Mouse (Mus musculus): Measurements from ENCODE around the gene Cartpt. TPM values are rescaled to one million over a fixed set of nuclear protein-coding genes. Genes with fewer than 3 reads are reported as not detected.

Cartpt gene
- total and polyA plus RNA-seq, 3 experiments: not detected

GRCm38 (mm10) chr13:99939320-99939671, 38.4 kb upstream of the Cartpt start (continued):
- no peak for TF ChIP-seq USF1 (IDR thresholded peaks at IDR 0.05; ENCODE audit: low read depth, low read length)
- peak; percentile 84; the same call in 1 of the 2 replicates for TF ChIP-seq RCOR1 (conservative IDR thresholded peaks at IDR 0.05; ENCODE audit: low read depth, low read length)
- no peak for TF ChIP-seq E2F4 (IDR thresholded peaks at IDR 0.05; ENCODE audit: insufficient replicate concordance, low read depth, low read length)
- TF ChIP-seq MAZ (IDR thresholded peaks at IDR 0.05; ENCODE audit: low read depth, low read length): 0 out of 2 replicates have a peak, but pooled peaks have one; percentile 20
- peak; percentile 81 for TF ChIP-seq MEF2A (IDR thresholded peaks at IDR 0.05; ENCODE audit: borderline replicate concordance, low read depth, low read length)
- peak; percentile 90 for TF ChIP-seq JUND (conservative IDR thresholded peaks at IDR 0.05; ENCODE audit: low read depth, low read length)
- TF ChIP-seq ELF1 (IDR thresholded peaks at IDR 0.05; ENCODE audit: low read depth, low read length): no peak
- peak; percentile 79; the same call in 1 of the 2 replicates for TF ChIP-seq CHD1 (IDR thresholded peaks at IDR 0.05; ENCODE audit: low read depth, low read length)
- TF ChIP-seq RAD21 (IDR thresholded peaks at IDR 0.05; ENCODE audit: low read depth, low read length): no peak
- TF ChIP-seq ZNF384 (IDR thresholded peaks at IDR 0.05; ENCODE audit: low read depth, low read length): 0 out of 2 replicates have a peak, but pooled peaks have one; percentile 11
- TF ChIP-seq ZC3H11A (IDR thresholded peaks at IDR 0.05; ENCODE audit: low read depth, low read length): no peak
- no peak for TF ChIP-seq GABPA (IDR thresholded peaks at IDR 0.05; ENCODE audit: insufficient replicate concordance, low read depth, low read length)
- TF ChIP-seq ETS1 (conservative IDR thresholded peaks at IDR 0.05; ENCODE audit: low read depth, low read length): peak; percentile 87
- TF ChIP-seq TBP (conservative IDR thresholded peaks at IDR 0.05; ENCODE audit: low read depth, low read length): peak; percentile 83
- no peak for TF ChIP-seq CTCF (conservative IDR thresholded peaks at IDR 0.05 in 1 of 2, IDR thresholded peaks at IDR 0.05 in 1 of 2; ENCODE audit: low read depth in 2 of 2, low read length in 2 of 2)
- TF ChIP-seq BHLHE40 (IDR thresholded peaks at IDR 0.05; ENCODE audit: low read depth, low read length): peak; percentile 76
- TF ChIP-seq CHD2 (IDR thresholded peaks at IDR 0.05; ENCODE audit: low read length): peak; percentile 65; the same call in 1 of the 2 replicates
- TF ChIP-seq USF2 (conservative IDR thresholded peaks at IDR 0.05; ENCODE audit: low read depth, low read length): no peak
- no peak for TF ChIP-seq ZKSCAN1 (IDR thresholded peaks at IDR 0.05; ENCODE audit: borderline replicate concordance, low read depth, low read length)
- TF ChIP-seq TCF12 (IDR thresholded peaks at IDR 0.05; ENCODE audit: low read depth, low read length): peak; percentile 85
- TF ChIP-seq NRF1 (IDR thresholded peaks at IDR 0.05; ENCODE audit: low read depth, low read length): 0 out of 2 replicates have a peak, but pooled peaks have one; percentile 33

- H3K4me1 ChIP-seq (ENCODE audit: control insufficient read depth in 1 of 2, insufficient read depth in 2 of 2): peaks cover 5 to 37% of the 10 kb centered on the region in 2 experiments; a peak in 3 of 4 replicates
- H3K36me3 ChIP-seq (replicated peaks in 1 of 2; ENCODE audit: control insufficient read depth in 1 of 2, insufficient read depth in 1 of 2, low read length in 1 of 2): no peaks in the 10 kb centered on the region
- peak overlapping the region; percentile 3; the same call in 1 of the 2 replicates for H3K9ac ChIP-seq (ENCODE audit: insufficient read depth, low read depth)
- dilution Hi-C loops (cut with MboI; ENCODE audit: extremely low pct_ligation_motif_present, extremely low pct_unique_long_range_greater_than_20kb, low sequenced_read_pairs): no loop called here
- H3K79me2 ChIP-seq (replicated peaks; ENCODE audit: control insufficient read depth, extremely low read depth, insufficient read depth, poor library complexity, severe bottlenecking): no peaks in the 10 kb centered on the region
- H3K27ac ChIP-seq (ENCODE audit: insufficient read depth, low read depth): peak overlapping the region; percentile 16; the same call in 1 of the 2 replicates
- no peaks in the 10 kb centered on the region for H3K27me3 ChIP-seq (replicated peaks)
- in situ Hi-C loops (cut with MboI; ENCODE audit: low pct_ligation_motif_present, low pct_unique_long_range_greater_than_20kb, low sequenced_read_pairs): no loop called here
- H3K9me3 ChIP-seq (replicated peaks; ENCODE audit: low read length): peaks cover 3% of the 10 kb centered on the region
- peak; percentile 70 for DNase-seq (ENCODE audit: extremely low read depth)
- no peak for TF ChIP-seq PAX5 (IDR thresholded peaks at IDR 0.05; ENCODE audit: low read length)
- no peak for TF ChIP-seq CHD2 (IDR thresholded peaks at IDR 0.05; ENCODE audit: low read length)
- no peak for TF ChIP-seq SIN3A (IDR thresholded peaks at IDR 0.05; ENCODE audit: low read length)
- no peak for TF ChIP-seq NRF1 (IDR thresholded peaks at IDR 0.05; ENCODE audit: low read depth, low read length)
- TF ChIP-seq MAFK (IDR thresholded peaks at IDR 0.05; ENCODE audit: insufficient replicate concordance, low read length): no peak
- no peak for TF ChIP-seq BHLHE40 (IDR thresholded peaks at IDR 0.05; ENCODE audit: low read depth, low read length)
- no peak for TF ChIP-seq JUN (IDR thresholded peaks at IDR 0.05; ENCODE audit: insufficient read depth, low read depth, low read length)
- TF ChIP-seq MYC (IDR thresholded peaks at IDR 0.05; ENCODE audit: low read depth, low read length): no peak
- no peak for TF ChIP-seq POLR2A (IDR thresholded peaks at IDR 0.05; ENCODE audit: low read depth, low read length)
- TF ChIP-seq MXI1 (IDR thresholded peaks at IDR 0.05; ENCODE audit: low read depth, low read length): no peak
- no peak for TF ChIP-seq ZC3H11A (IDR thresholded peaks at IDR 0.05; ENCODE audit: low read depth, low read length)
- TF ChIP-seq E2F4 (IDR thresholded peaks at IDR 0.05; ENCODE audit: insufficient replicate concordance, low read depth, low read length): no peak
- no peak for TF ChIP-seq POLR2AphosphoS2 (IDR thresholded peaks at IDR 0.05; ENCODE audit: low read depth, low read length)
- TF ChIP-seq CHD1 (IDR thresholded peaks at IDR 0.05; ENCODE audit: low read depth, low read length): no peak
- no peak for TF ChIP-seq RCOR1 (conservative IDR thresholded peaks at IDR 0.05; ENCODE audit: low read depth, low read length)
- TF ChIP-seq KAT2A (IDR thresholded peaks at IDR 0.05; ENCODE audit: insufficient replicate concordance, low read length): no peak
- no peak for TF ChIP-seq TBP (conservative IDR thresholded peaks at IDR 0.05; ENCODE audit: low read depth, low read length)
- TF ChIP-seq NELFE (IDR thresholded peaks at IDR 0.05; ENCODE audit: low read depth, low read length): no peak
- no peak for TF ChIP-seq USF2 (conservative IDR thresholded peaks at IDR 0.05; ENCODE audit: low read depth, low read length)
- TF ChIP-seq IRF4 (IDR thresholded peaks at IDR 0.05; ENCODE audit: low read depth, low read length): no peak
- peak overlapping the region; percentile 92 for H3K4me2 ChIP-seq (ENCODE audit: insufficient read depth, low read depth, poor library complexity, severe bottlenecking)
- H3K4me3 ChIP-seq (replicated peaks in 1 of 3; ENCODE audit: low read depth in 2 of 3, low read length in 2 of 3, poor library complexity in 1 of 3): peak overlapping the region; percentile 31 to 41 (median 31)
Measured at GRCm38 (mm10) chr13:99938606-99939319, 37.9 kb upstream of the Cartpt start.
